Mouse (Mus musculus) myocyte (in vitro differentiated cells): Measurements from ENCODE around the gene Gm28778. TPM values are rescaled to one million over a fixed set of nuclear protein-coding genes. Genes with fewer than 3 reads are reported as not detected.
"Not testable (repeated sequence)": the region's sequence is repeated elsewhere in the genome, so short reads cannot be mapped to it uniquely, and the experiment has no call there.

Source experiments
- H3K27me3 ChIP-seq: one replicate; pipeline ENCODE4 v1.6.1; 2011; ENCODE audit not compliant: control insufficient read depth, insufficient read depth, insufficient read length
- H3K36me3 ChIP-seq: one replicate; pipeline ENCODE4 v1.6.1; 2011; ENCODE audit not compliant: control insufficient read depth, insufficient read depth
- H3K4me2 ChIP-seq: one replicate; pipeline ENCODE4 v1.6.1; 2011; ENCODE audit warnings: low read depth, control low read depth
- H3K4me3 ChIP-seq: one replicate; pipeline ENCODE4 v1.5.1; 2011; ENCODE audit warnings: mild to moderate bottlenecking, control low read depth, moderate library complexity
- H3K79me2 ChIP-seq: one replicate; pipeline ENCODE4 v1.6.1; 2011; ENCODE audit not compliant: control insufficient read depth, insufficient read depth
- H3ac ChIP-seq: one replicate; pipeline ENCODE4 v1.6.1; 2011; ENCODE audit not compliant: control insufficient read depth, insufficient read length
- CEBPB ChIP-seq: IDR thresholded peaks from 2 replicates; pipeline ENCODE4 v1.6.1; 2011; ENCODE audit warnings: mild to moderate bottlenecking, moderate library complexity; ENCODE audit not compliant: poor library complexity, insufficient read depth, severe bottlenecking
- E2F4 ChIP-seq: IDR thresholded peaks from one replicate; pipeline ENCODE4 v1.6.1; 2011; ENCODE audit warnings: mild to moderate bottlenecking, control low read depth, moderate library complexity; ENCODE audit not compliant: insufficient read depth
- MAX ChIP-seq: IDR thresholded peaks from one replicate; pipeline ENCODE4 v1.6.1; 2011; ENCODE audit warnings: low read depth, mild to moderate bottlenecking, control low read depth
- MYOD1 ChIP-seq, 3 experiments: IDR thresholded peaks; one replicate each; pipeline ENCODE4 v1.6.1; 2011; ENCODE audit warnings: control low read depth in 2 of 3, low read depth in 2 of 3, mild to moderate bottlenecking in 2 of 3, moderate library complexity in 1 of 3; ENCODE audit not compliant: insufficient read length in 2 of 3, control insufficient read depth in 1 of 3
- MYOG ChIP-seq, 3 experiments: IDR thresholded peaks; one replicate each; pipeline ENCODE4 v1.6.1; 2011; ENCODE audit warnings: control low read depth in 2 of 3, low read depth in 2 of 3, mild to moderate bottlenecking in 2 of 3; ENCODE audit not compliant: insufficient read length in 2 of 3, control insufficient read depth in 1 of 3, insufficient read depth in 1 of 3
- POLR2A ChIP-seq: IDR thresholded peaks from one replicate; pipeline ENCODE4 v1.6.1; 2011; ENCODE audit warnings: low read depth, mild to moderate bottlenecking, control low read depth, moderate library complexity; ENCODE audit not compliant: insufficient read length
- POLR2AphosphoS2 ChIP-seq: IDR thresholded peaks from one replicate; pipeline ENCODE4 v1.6.1; 2011; ENCODE audit warnings: low read depth, control low read depth; ENCODE audit not compliant: insufficient read length
- REST ChIP-seq: IDR thresholded peaks from one replicate; pipeline ENCODE4 v1.6.1; 2011; ENCODE audit warnings: mild to moderate bottlenecking, control low read depth, moderate library complexity; ENCODE audit not compliant: insufficient read depth, insufficient read length
- SRF ChIP-seq: IDR thresholded peaks from one replicate; pipeline ENCODE4 v1.6.1; 2011; ENCODE audit warnings: low read depth; ENCODE audit not compliant: control insufficient read depth, insufficient read length
- TCF12 ChIP-seq: IDR thresholded peaks from one replicate; pipeline ENCODE4 v1.6.1; 2011; ENCODE audit warnings: mild to moderate bottlenecking, control low read depth; ENCODE audit not compliant: poor library complexity, insufficient read depth, severe bottlenecking
- TCF3 ChIP-seq: IDR thresholded peaks from one replicate; pipeline ENCODE4 v1.6.1; 2011; ENCODE audit warnings: low read depth, control low read depth; ENCODE audit not compliant: insufficient read length
- USF1 ChIP-seq: IDR thresholded peaks from one replicate; pipeline ENCODE4 v1.6.1; 2011; ENCODE audit warnings: low read depth, mild to moderate bottlenecking, control low read depth, moderate library complexity
- polyA plus RNA-seq: library from polyadenylated mRNA; unstranded; fragments of >200 nt; fragmentation: generic; extraction: Trizol; gene quantifications from one replicate; pipeline ENCODE4 v1.2.1, GENCODE M21; 2012; ENCODE audit warnings: missing spikeins

Gm28778 gene
- polyA plus RNA-seq, 1 experiment: not detected

DNA sequence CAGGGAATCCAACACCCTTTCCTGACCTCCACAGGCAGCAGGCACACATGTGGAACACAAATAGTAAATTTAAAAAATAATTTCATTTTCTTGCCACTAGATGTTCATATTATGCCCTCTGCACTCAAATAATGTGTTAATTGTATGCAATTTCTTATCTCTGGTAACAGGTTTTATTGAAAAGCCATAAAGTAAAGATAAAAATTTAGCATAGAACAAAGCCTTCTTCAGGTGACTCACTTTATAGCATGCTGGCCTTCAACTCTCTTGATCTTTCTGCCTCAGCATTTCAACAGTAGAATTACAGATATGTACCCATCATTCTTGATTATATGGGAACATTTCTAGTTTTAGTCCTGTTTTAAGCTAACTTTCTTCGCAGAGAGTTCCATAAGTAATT is 27.4 kb downstream of the Gm28778 start:
- peaks cover 8% of the 10 kb centered on the region for H3K36me3 ChIP-seq
- H3K27me3 ChIP-seq: no peaks in the 10 kb centered on the region

DNA sequence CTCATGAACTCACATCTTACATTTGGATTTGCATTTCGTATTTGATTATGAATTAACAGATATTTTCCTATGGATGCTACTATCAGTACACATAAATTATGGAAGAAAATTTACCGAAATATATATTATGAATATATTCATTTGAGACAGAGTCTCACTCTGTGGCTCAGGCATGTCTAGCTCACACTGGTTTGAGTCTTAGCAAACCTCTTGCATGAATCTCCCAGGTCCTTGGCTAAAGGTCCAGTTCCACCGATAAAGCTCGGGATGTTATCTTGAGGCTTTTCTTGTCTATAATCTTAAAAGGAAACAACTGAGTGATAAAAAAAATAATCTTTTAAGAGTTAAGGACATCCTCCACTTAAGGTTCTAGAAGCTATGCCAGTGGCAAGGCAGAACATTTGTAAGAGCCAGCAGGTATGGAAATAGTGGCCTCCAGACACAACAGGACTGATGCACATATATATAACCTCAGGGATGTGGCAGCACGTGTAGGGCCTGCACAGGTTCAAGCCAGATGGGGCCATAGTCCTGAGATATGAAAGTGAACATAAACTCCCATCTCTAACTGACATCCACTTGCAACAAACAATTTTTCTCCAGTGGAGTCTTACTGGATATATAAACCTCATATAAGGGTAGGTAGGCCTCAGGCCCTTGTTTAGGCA is 28.1 kb downstream of the Gm28778 start:
- no peaks in the 10 kb centered on the region for H3K79me2 ChIP-seq
- no peak overlapping the region for H3ac ChIP-seq
- H3K27me3 ChIP-seq: no peaks in the 10 kb centered on the region
- TF ChIP-seq REST: no peak
- TF ChIP-seq SRF: no peak
- TF ChIP-seq TCF3: no peak
- no peak for TF ChIP-seq USF1
- TF ChIP-seq MYOD1 (IDR thresholded peaks at IDR 0.05; ENCODE audit: control insufficient read depth in 1 of 3, insufficient read length in 2 of 3, low read depth in 2 of 3): no peak
- no peak overlapping the region for H3K4me2 ChIP-seq
- peaks cover 8% of the 10 kb centered on the region for H3K36me3 ChIP-seq
- no peak overlapping the region for H3K4me3 ChIP-seq

More for the DNA sequence above, 27.4 kb downstream of the Gm28778 start:
- H3K4me3 ChIP-seq: no peak overlapping the region
- H3ac ChIP-seq: no peak overlapping the region
- no peaks in the 10 kb centered on the region for H3K79me2 ChIP-seq
- no peak overlapping the region for H3K4me2 ChIP-seq
- TF ChIP-seq MYOG (IDR thresholded peaks at IDR 0.05; ENCODE audit: control insufficient read depth in 1 of 3, insufficient read depth in 1 of 3, insufficient read length in 2 of 3, low read depth in 2 of 3) (no peak), CEBPB (no peak), POLR2A (no peak)

DNA sequence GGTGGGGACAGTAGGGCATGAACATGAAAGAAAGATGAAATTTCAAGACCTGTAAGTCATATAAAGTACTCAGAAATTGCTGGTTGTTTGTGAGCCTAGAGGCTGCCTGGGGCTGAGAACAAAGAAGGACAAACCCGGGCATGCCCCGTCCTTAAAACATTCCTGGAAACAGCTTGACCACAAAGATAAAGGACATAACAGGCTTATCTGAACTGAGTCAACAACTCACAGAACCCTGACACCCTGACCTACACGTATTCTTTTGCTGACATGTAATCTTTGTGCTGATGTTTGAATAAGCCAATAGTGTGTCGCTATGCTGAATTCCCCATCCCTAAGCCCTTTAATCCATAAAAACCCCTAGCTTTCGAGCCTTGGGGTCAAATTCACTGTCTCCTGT is 36.6 kb downstream of the Gm28778 start:
- not testable (repeated sequence) for H3K36me3 ChIP-seq, H3K4me3 ChIP-seq

GRCm38 (mm10) chr1:53335465-53335864 is 38.6 kb downstream of the Gm28778 start:
- Histone ChIP-seq H3K36me3 (no peaks in the 10 kb centered on the region), H3K79me2 (no peaks in the 10 kb centered on the region), H3K4me2 (no peak overlapping the region), H3K4me3 (no peak overlapping the region), H3K27me3 (no peaks in the 10 kb centered on the region), H3ac (no peak overlapping the region)
- no peak for TF ChIP-seq POLR2A
- no peak for TF ChIP-seq SRF

More for the DNA sequence above, 36.6 kb downstream of the Gm28778 start:
- not testable (repeated sequence) for H3K4me2 ChIP-seq, H3K27me3 ChIP-seq, H3K79me2 ChIP-seq, H3ac ChIP-seq

DNA sequence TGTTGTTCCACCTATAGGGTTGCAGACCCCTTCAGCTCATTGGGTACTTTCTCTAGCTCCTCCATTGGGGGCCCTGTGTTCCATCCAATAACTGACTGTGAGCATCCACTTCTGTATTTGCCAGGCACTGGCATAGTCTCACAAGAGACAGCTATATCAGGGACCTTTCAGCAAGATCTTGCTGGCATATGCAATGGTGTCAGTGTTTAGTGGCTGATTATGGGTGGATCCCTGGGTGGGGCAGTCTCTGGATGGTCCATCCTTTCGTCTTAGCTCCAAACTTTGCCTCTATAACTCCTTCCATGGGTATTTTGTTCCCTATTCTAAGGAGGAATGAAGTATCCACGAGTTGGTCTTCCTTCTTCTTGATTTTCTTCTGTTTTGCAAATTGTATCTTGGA is 40.5 kb downstream of the Gm28778 start:
- H3ac ChIP-seq, H3K27me3 ChIP-seq, H3K4me3 ChIP-seq, H3K4me2 ChIP-seq, H3K79me2 ChIP-seq, H3K36me3 ChIP-seq: not testable (repeated sequence)

DNA sequence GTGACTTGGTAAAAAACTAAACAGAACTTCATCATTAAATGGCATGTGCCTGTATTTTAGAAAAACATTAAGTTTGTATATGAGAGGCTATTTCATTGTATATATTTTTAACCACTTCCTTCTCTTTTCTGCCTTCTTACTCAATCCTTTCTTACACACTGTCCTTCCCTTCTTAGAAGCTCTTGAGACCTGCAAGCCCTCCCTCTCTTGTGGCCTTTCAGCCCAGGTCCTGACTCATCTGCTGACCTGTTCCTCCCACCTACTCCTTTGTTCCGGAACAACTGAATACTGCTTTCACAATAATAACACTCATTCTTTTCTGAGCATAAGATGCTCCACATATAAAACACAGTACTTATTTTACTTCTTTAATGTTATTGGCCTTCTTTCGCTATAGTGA is 44.2 kb downstream of the Gm28778 start:
- Histone ChIP-seq H3ac (no peak overlapping the region), H3K27me3 (no peaks in the 10 kb centered on the region), H3K36me3 (peaks cover 32% of the 10 kb centered on the region), H3K79me2 (no peaks in the 10 kb centered on the region), H3K4me3 (no peak overlapping the region), H3K4me2 (no peak overlapping the region)
- no peak for TF ChIP-seq POLR2AphosphoS2
- no peak for TF ChIP-seq CEBPB
- no peak for TF ChIP-seq REST
- TF ChIP-seq MAX: no peak
- TF ChIP-seq SRF: no peak
- no peak for TF ChIP-seq TCF3
- no peak for TF ChIP-seq MYOD1 (IDR thresholded peaks at IDR 0.05; ENCODE audit: control insufficient read depth in 1 of 3, insufficient read length in 2 of 3, low read depth in 2 of 3)
- TF ChIP-seq TCF12: no peak
- no peak for TF ChIP-seq MYOG (IDR thresholded peaks at IDR 0.05; ENCODE audit: control insufficient read depth in 1 of 3, insufficient read depth in 1 of 3, insufficient read length in 2 of 3, low read depth in 2 of 3)
- no peak for TF ChIP-seq E2F4
- TF ChIP-seq POLR2A: no peak
- no peak for TF ChIP-seq USF1
